Mouse (Mus musculus): ENCODE results near the gene Ric3. TPM values are rescaled to one million over a fixed set of nuclear protein-coding genes. Genes with fewer than 3 reads are reported as not detected.
"Not testable (repeated sequence)": the region's sequence is repeated elsewhere in the genome, so short reads cannot be mapped to it uniquely, and the experiment has no call there.

The Ric3 gene
- polyA plus RNA-seq, 1 experiment: not detected

DNA sequence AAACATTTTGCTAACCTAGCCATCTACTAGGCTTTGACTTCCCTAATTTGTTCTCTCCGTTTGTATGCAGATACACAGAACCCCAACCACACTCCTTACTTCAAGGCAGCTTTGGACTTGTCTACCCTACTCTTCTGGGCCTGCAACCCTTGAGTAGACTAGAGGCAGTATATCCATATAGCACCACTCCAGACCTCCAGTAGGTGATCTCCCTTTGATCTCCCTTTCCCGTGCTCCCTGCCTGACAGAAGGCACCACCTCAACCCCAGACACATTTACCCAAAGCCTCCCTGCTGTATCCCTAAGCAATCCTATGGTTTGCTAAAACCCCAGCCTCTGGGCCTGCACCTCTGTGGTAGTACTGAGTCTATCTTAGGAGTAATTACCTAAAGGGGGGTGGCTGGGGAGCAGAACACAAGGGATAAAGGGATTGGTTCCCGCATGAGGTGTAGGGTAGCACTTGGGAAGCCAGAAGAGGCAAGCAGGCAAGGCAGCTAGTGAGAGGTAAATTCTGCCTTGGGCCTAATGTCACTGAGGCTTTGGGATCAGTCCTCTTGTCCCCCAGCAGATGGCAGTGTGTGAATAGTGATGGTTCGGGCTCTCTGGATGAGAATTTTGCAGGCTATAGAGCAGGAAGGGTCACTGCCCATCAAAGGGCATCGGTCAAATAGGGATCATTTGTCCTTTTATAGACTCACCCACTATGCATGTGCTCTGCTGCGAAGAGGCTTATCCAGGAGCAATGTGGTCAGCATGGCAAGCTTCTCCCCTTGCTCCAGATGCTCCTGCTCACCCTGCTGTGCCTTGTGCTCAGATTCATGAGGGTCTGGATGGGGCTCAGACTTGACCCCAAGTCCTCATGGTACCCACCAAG is 15.3 kb upstream of the Ric3 start:
- TF ChIP-seq CTCF (IDR thresholded peaks at IDR 0.05; ENCODE audit: low read depth, low read length): no peak
- no peak for TF ChIP-seq POLR2A (IDR thresholded peaks at IDR 0.05; ENCODE audit: borderline replicate concordance, low read depth, low read length)
- no peaks in the 10 kb centered on the region for H3K4me1 ChIP-seq (ENCODE audit: control insufficient read depth, insufficient read depth, low read length)
- no peak overlapping the region for H3K4me3 ChIP-seq (ENCODE audit: insufficient read depth, low read length)
- H3K27ac ChIP-seq (ENCODE audit: insufficient read depth, low read depth, low read length): no peak overlapping the region

DNA sequence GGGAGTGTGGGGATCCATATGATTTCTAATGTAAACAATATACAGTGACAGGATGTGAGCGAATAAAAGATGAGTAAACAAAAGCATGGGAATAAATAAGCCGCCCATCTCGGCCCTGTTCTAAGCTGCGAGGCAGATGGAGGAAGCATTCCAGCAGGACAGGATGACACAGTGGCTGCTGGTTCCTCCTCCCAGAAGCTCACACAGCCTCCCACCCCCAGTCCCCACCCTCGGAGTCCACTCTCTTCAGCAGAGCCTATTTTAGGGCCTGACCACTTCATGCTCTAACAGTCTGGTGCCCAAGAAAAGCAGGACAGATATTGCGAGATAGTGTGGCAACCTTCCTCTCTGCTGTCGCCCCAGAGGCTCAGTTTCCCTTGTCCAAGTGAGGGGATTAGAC is 14.1 kb upstream of the Ric3 start:
- Histone ChIP-seq H3K4me3 (ENCODE audit: insufficient read depth, low read length) (no peak overlapping the region), H3K4me1 (ENCODE audit: control insufficient read depth, insufficient read depth, low read length) (no peaks in the 10 kb centered on the region), H3K27ac (ENCODE audit: insufficient read depth, low read depth, low read length) (no peak overlapping the region)
- TF ChIP-seq CTCF (IDR thresholded peaks at IDR 0.05; ENCODE audit: low read depth, low read length) (no peak), POLR2A (IDR thresholded peaks at IDR 0.05; ENCODE audit: borderline replicate concordance, low read depth, low read length) (no peak)

DNA sequence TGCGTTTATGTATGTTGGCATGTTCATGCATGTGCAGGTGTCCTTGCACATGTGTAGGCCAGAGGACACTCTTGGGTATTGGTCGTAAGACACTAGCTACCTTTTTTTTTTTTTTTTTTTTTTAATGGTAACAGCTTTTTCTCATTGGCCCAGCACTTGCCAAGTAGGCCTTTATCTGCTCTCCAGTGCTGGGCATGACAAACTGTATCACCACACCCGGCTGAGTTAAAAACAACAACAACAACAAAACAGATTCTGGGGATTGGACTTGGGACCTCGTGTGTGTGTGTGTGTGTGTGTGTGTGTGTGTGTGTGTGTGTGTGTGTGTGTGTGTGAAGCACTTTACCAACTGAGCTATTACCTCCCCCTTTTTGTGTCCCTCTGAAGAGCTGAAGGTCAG is 13.5 kb upstream of the Ric3 start:
- H3K4me1 ChIP-seq (ENCODE audit: control insufficient read depth, insufficient read depth, low read length): no peaks in the 10 kb centered on the region
- TF ChIP-seq CTCF (IDR thresholded peaks at IDR 0.05; ENCODE audit: low read depth, low read length) (no peak), POLR2A (IDR thresholded peaks at IDR 0.05; ENCODE audit: borderline replicate concordance, low read depth, low read length) (no peak)
- H3K4me3 ChIP-seq (ENCODE audit: insufficient read depth, low read length): no peak overlapping the region

DNA sequence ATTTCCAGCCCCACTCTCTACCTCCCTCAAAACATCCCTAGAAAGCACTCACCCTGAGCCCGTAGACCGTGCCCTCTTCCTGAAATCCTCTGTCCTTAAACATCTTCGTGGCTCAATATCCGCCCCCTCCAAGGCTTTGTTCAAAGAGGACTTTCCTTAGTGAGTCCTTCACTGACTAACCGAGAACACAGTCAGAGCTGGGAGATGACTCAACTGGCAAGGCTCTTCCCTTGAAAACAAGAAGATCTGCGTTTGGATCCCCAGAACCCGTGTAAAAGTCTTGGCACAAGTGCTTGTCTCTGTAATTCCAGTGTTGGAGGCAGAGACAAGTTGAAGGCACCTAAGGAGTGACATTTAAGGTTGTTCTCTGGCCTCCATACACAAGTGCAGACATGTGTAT is 11.2 kb upstream of the Ric3 start:
- no peak overlapping the region for H3K4me3 ChIP-seq (ENCODE audit: insufficient read depth, low read length)
- no peaks in the 10 kb centered on the region for H3K4me1 ChIP-seq (ENCODE audit: control insufficient read depth, insufficient read depth, low read length)
- no peak for TF ChIP-seq POLR2A (IDR thresholded peaks at IDR 0.05; ENCODE audit: borderline replicate concordance, low read depth, low read length)
- no peak for TF ChIP-seq CTCF (IDR thresholded peaks at IDR 0.05; ENCODE audit: low read depth, low read length)

More for the DNA sequence above, 13.5 kb upstream of the Ric3 start:
- H3K27ac ChIP-seq (ENCODE audit: insufficient read depth, low read depth, low read length): no peak overlapping the region

GRCm38 (mm10) chr7:109091316-109091715 is 8.2 kb upstream of the Ric3 start:
- not testable (repeated sequence) for H3K4me3 ChIP-seq (ENCODE audit: insufficient read depth, low read length); H3K27ac ChIP-seq (ENCODE audit: insufficient read depth, low read depth, low read length); H3K4me1 ChIP-seq (ENCODE audit: control insufficient read depth, insufficient read depth, low read length)

More for the DNA sequence above, 11.2 kb upstream of the Ric3 start:
- no peak overlapping the region for H3K27ac ChIP-seq (ENCODE audit: insufficient read depth, low read depth, low read length)

DNA sequence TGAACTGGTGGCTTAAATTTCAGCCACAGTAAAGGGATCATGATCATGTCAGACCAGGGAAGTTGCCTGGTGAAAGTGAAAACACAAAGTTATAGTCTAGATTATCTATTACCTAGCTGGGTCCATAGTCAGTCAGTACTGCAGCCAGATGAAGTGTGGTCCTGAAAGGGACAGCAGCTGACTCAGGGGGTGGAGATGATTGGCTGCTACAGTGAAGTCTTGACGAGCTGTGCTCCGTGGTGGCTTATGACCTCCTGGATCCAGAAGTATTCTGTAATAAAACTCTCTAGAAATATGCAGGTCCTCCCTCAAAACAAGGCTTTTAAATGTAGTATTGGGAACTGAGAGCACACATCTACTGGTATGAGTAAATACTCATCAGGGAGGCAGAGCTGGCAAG is 3.8 kb upstream of the Ric3 start:
- no peak for TF ChIP-seq POLR2A (IDR thresholded peaks at IDR 0.05; ENCODE audit: borderline replicate concordance, low read depth, low read length)
- no peak for TF ChIP-seq CTCF (IDR thresholded peaks at IDR 0.05; ENCODE audit: low read depth, low read length)
- no peaks in the 10 kb centered on the region for H3K4me1 ChIP-seq (ENCODE audit: control insufficient read depth, insufficient read depth, low read length)
- H3K27ac ChIP-seq (ENCODE audit: insufficient read depth, low read depth, low read length): no peak overlapping the region
- no peak overlapping the region for H3K4me3 ChIP-seq (ENCODE audit: insufficient read depth, low read length)

DNA sequence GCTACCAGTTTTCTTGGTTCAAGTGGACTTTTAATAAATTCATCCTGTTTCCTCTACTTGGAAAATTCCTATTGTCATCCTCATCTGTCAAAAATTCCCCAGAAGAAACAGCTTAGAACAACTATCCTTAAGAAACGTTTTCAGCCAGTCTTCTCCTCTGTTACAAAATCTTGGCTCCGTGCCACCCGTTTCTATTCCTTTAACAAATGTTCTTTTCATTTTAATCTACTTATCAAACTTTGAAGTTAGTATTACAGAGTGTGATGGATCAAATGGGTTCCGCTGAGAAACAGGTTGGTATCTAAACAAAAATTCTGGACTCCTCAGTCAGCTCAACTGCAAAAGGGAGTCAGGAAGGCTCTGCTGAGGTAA is 668 bp upstream of the Ric3 start:
- Histone ChIP-seq H3K27ac (ENCODE audit: insufficient read depth, low read depth, low read length) (no peak overlapping the region), H3K4me3 (ENCODE audit: insufficient read depth, low read length) (no peak overlapping the region), H3K4me1 (ENCODE audit: control insufficient read depth, insufficient read depth, low read length) (no peaks in the 10 kb centered on the region)
- TF ChIP-seq POLR2A (IDR thresholded peaks at IDR 0.05; ENCODE audit: borderline replicate concordance, low read depth, low read length) (no peak), CTCF (IDR thresholded peaks at IDR 0.05; ENCODE audit: low read depth, low read length) (no peak)

GRCm38 (mm10) chr7:109082269-109083112 is 640 bp downstream of the Ric3 start:
- Histone ChIP-seq H3K27ac (ENCODE audit: insufficient read depth, low read depth, low read length) (no peak overlapping the region), H3K4me3 (ENCODE audit: insufficient read depth, low read length) (no peak overlapping the region), H3K4me1 (ENCODE audit: control insufficient read depth, insufficient read depth, low read length) (no peaks in the 10 kb centered on the region)
- TF ChIP-seq POLR2A (IDR thresholded peaks at IDR 0.05; ENCODE audit: borderline replicate concordance, low read depth, low read length): no peak
- no peak for TF ChIP-seq CTCF (IDR thresholded peaks at IDR 0.05; ENCODE audit: low read depth, low read length)

DNA sequence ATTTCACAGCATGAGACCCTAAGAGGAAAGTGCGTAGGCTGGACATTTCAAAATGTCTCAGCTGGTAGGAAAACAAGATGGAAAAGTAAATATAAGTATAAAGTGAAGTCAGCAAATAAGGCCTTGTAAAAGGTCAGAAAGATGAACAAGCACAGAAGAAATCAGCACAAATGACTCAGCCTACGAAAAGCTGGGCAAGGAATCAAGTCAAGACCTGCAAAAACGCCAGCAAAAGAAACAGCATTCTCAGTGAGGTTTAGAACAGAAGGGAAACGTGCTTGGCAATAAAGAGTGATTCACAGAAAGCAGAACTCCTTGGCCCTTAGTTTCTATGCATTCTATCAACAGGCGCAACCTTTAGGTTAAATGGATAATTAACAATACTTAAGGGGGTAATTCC is 10.8 kb downstream of the Ric3 start:
- no peak overlapping the region for H3K27ac ChIP-seq (ENCODE audit: insufficient read depth, low read depth, low read length)
- no peak for TF ChIP-seq POLR2A (IDR thresholded peaks at IDR 0.05; ENCODE audit: borderline replicate concordance, low read depth, low read length)
- no peak for TF ChIP-seq CTCF (IDR thresholded peaks at IDR 0.05; ENCODE audit: low read depth, low read length)
- no peak overlapping the region for H3K4me3 ChIP-seq (ENCODE audit: insufficient read depth, low read length)

GRCm38 (mm10) chr7:109069641-109070040 is 13.5 kb downstream of the Ric3 start:
- H3K4me3 ChIP-seq (ENCODE audit: insufficient read depth, low read length): no peak overlapping the region
- H3K27ac ChIP-seq (ENCODE audit: insufficient read depth, low read depth, low read length): no peak overlapping the region
- no peaks in the 10 kb centered on the region for H3K4me1 ChIP-seq (ENCODE audit: control insufficient read depth, insufficient read depth, low read length)
- TF ChIP-seq POLR2A (IDR thresholded peaks at IDR 0.05; ENCODE audit: borderline replicate concordance, low read depth, low read length): no peak
- TF ChIP-seq CTCF (IDR thresholded peaks at IDR 0.05; ENCODE audit: low read depth, low read length): no peak

More for the DNA sequence above, 10.8 kb downstream of the Ric3 start:
- H3K4me1 ChIP-seq (ENCODE audit: control insufficient read depth, insufficient read depth, low read length): no peaks in the 10 kb centered on the region

All from bone marrow macrophage, adult 2 months (primary cell).